Mouse (Mus musculus) E14TG2a.4 (cell line): ENCODE measurements around the gene Hdc.
"Not testable (repeated sequence)": the region's sequence is repeated elsewhere in the genome, so short reads cannot be mapped to it uniquely, and the experiment has no call there.

Source experiments
- H3K27me3 ChIP-seq: 2 replicates; pipeline ENCODE4 v1.6.1; 2014; ENCODE audit warnings: low read length, control low read depth; ENCODE audit not compliant: insufficient read depth
- H3K36me3 ChIP-seq: 2 replicates; pipeline ENCODE4 v1.6.1; 2014; ENCODE audit warnings: low read length, control low read depth; ENCODE audit not compliant: insufficient read depth
- H3K4me1 ChIP-seq: replicated peaks from 2 replicates; pipeline ENCODE4 v1.6.1; 2014; ENCODE audit warnings: low read depth, low read length, control low read depth
- H3K4me3 ChIP-seq: replicated peaks from 2 replicates; pipeline ENCODE4 v1.5.1; 2014; ENCODE audit warnings: mild to moderate bottlenecking, low read length
- H3K9me3 ChIP-seq: 2 replicates; pipeline ENCODE4 v1.6.1; 2014; ENCODE audit warnings: low read length, control low read depth
- CTCF ChIP-seq: conservative IDR thresholded peaks from 2 replicates; pipeline ENCODE4 v1.5.1; 2014; ENCODE audit warnings: low read length
- NANOG ChIP-seq: IDR thresholded peaks from 2 replicates; pipeline ENCODE4 v1.6.1; 2014; ENCODE audit warnings: borderline replicate concordance, low read length, mixed read lengths
- POU5F1 ChIP-seq: IDR thresholded peaks from 2 replicates; pipeline ENCODE4 v1.6.1; 2014; ENCODE audit warnings: low read length, borderline replicate concordance

Hdc gene

GRCm38 (mm10) chr2:126635939-126636823 lies 17.1 kb upstream of the Hdc start:
- peaks cover 53% of the 10 kb centered on the region for H3K36me3 ChIP-seq
- no peak overlapping the region for H3K4me3 ChIP-seq
- no peaks in the 10 kb centered on the region for H3K27me3 ChIP-seq
- peaks cover 6% of the 10 kb centered on the region for H3K4me1 ChIP-seq
- H3K9me3 ChIP-seq: no peaks in the 10 kb centered on the region
- TF ChIP-seq CTCF: no peak

GRCm38 (mm10) chr2:126633165-126633564 lies 14.1 kb upstream of the Hdc start:
- Histone ChIP-seq H3K9me3 (no peaks in the 10 kb centered on the region), H3K4me1 (peaks cover 15% of the 10 kb centered on the region), H3K4me3 (no peak overlapping the region), H3K36me3 (peaks cover 49% of the 10 kb centered on the region), H3K27me3 (no peaks in the 10 kb centered on the region)
- TF ChIP-seq CTCF: no peak
- no peak for TF ChIP-seq NANOG
- TF ChIP-seq POU5F1: no peak

DNA sequence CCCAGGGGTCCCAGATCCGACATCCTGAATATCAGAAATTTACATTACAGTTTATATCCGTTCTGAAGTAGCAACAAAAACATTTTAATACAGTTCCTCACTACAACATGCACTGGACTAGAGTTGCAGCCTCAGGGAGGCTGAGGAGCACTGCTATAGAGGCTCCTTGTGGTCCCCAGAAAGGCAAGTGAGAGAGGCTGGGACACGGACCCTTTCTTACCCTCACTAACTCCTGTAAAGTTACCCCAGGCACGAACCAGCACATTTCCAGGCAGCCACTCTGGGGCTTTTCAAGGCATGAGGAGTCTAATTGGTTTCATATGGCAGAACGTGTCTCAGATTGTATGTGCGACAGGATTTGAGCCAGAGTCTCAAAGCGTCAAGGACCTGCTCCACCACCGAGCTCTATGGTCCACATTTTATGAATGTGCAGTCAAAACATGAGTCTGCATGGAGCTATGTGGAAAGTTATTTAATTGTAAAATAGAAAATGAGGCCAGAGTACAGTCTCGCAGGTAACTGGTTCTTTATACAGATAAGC lies 9.4 kb upstream of the Hdc start:
- Histone ChIP-seq H3K4me1 (peaks cover 13% of the 10 kb centered on the region), H3K9me3 (no peaks in the 10 kb centered on the region), H3K36me3 (peaks cover 37% of the 10 kb centered on the region), H3K4me3 (no peak overlapping the region), H3K27me3 (no peaks in the 10 kb centered on the region)
- TF ChIP-seq CTCF (no peak), NANOG (no peak), POU5F1 (no peak)

DNA sequence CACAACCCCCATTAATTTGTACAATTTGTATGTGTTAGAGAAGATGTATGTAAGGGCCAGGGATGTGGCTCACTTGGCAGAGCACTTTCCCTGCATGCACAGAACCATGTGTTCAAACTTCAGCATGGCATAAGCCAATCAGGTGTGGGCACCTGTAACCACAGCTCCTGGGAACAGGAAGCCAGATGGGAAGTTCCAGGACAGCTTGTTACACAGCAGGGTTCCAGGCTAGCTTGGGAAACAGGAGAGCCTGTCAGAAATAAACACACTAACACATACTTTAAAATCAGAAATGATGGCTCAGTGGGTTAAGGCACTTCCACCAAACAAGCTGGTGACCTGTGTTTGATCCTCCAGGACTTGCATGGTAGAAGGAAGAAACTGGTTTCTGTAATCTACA lies 4.0 kb upstream of the Hdc start:
- Histone ChIP-seq H3K4me1 (peaks cover 23% of the 10 kb centered on the region), H3K9me3 (no peaks in the 10 kb centered on the region), H3K36me3 (peaks cover 7% of the 10 kb centered on the region), H3K4me3 (no peak overlapping the region), H3K27me3 (peaks cover 5% of the 10 kb centered on the region)
- TF ChIP-seq POU5F1 (no peak), CTCF (no peak), NANOG (no peak)

DNA sequence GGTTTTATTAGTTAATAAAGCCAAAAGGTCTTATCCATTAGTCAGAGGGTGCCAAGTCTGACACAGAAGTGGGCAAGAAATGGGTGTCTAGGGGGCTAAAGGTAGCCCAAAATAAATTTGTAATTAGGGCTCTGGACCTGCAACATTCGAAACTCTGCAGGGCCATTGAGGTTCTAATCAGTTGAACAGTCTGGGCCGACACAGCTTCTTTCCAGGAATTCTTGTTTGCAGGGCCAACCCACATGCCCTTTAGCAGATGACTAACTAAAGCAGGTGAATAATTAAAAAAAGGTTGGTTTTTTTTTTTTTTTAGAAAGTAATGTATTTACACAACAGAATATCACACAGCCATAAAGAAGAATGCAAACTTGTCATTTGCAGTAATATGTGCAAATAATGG lies 3.4 kb upstream of the Hdc start:
- Histone ChIP-seq H3K4me3 (no peak overlapping the region), H3K36me3 (peaks cover under 1% of the 10 kb centered on the region; the same call in 1 of the 2 replicates), H3K9me3 (no peaks in the 10 kb centered on the region), H3K4me1 (peaks cover 24% of the 10 kb centered on the region), H3K27me3 (peaks cover 5% of the 10 kb centered on the region)
- TF ChIP-seq NANOG: no peak
- no peak for TF ChIP-seq CTCF
- TF ChIP-seq POU5F1: no peak

DNA sequence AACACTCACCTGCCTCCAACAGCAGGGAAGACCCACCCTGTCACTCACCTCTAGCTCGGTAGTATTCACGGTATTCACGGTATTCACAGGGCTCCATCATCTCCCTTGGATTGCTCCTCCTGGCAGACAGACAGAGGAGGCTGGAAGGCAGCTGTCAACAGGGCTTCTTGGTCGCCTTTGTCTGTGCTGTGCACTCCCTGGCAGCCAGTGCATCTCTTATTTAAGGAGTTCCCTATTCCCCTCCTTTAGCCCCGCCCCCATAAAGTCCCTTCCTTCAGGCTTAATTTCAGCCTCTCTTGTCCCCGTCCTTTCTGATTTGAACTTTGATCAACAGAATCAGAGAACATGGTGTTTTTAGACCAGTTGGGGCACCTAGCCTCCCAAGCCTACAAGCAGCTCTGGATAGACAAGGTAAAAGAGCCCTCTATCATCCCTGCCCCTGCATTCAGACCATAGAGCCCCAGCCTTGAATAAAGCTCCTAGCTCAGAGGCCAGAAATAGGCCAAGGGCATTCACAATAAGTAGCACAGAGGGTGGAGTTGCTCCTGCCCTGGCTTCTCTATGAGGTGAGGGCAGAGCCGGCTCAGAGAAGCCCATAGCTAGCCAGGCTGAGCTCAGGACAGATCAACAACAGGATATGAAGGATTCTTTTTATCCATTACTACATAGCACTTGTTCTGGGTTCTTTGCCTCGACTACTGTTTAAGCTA lies 474 bp downstream of the Hdc start:
- TF ChIP-seq NANOG (no peak), POU5F1 (no peak), CTCF (no peak)
- Histone ChIP-seq H3K4me3 (peak overlapping the region; percentile 18; the same call in 1 of the 2 replicates), H3K9me3 (no peaks in the 10 kb centered on the region), H3K36me3 (no peaks in the 10 kb centered on the region), H3K27me3 (peaks cover 10% of the 10 kb centered on the region), H3K4me1 (peaks cover 20% of the 10 kb centered on the region)

- Histone ChIP-seq H3K9me3 (peaks cover under 1% of the 10 kb centered on the region; the same call in 1 of the 2 replicates), H3K4me3 (no peak overlapping the region), H3K27me3 (peaks cover 8% of the 10 kb centered on the region), H3K4me1 (peaks cover 20% of the 10 kb centered on the region), H3K36me3 (no peaks in the 10 kb centered on the region)
- TF ChIP-seq CTCF: no peak
Measured at GRCm38 (mm10) chr2:126615355-126615754, 3.7 kb downstream of the Hdc start.

- not testable (repeated sequence) for H3K9me3 ChIP-seq, H3K4me3 ChIP-seq, H3K36me3 ChIP-seq, H3K4me1 ChIP-seq
- peaks cover 13% of the 10 kb centered on the region for H3K27me3 ChIP-seq
Measured at GRCm38 (mm10) chr2:126609600-126609999, 9.5 kb downstream of the Hdc start.

DNA sequence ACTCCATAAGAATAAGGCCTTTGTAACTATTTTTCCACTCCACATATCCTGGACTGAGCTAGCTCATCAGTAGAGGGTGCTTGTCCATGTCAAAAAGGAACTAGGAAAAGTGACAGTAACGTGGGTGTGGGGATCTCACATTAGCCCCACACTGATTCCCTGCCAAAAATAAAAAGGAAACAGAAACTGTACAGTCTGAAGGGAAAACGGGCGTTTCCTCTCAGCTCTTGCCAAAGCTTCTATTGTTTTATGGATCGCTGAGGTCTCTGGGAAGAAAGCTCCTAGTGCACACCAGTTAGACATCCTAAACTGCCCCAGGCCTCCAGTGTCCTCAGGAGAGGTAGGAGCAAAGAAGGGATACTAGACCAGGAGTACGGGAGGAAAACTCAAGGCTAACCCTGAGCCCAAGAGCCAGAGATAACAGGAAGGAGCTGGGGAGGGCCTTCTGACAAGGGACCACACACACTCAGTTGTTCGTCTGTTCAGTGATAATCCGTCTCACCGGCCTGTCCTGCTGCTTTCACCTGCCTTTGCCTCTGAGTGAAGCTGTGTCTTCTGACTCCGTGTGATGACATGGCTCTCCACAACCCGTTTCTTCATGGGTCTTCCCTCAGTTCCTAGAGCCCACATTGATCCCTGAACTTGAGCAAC lies 11.4 kb downstream of the Hdc start:
- Histone ChIP-seq H3K36me3 (no peaks in the 10 kb centered on the region), H3K4me1 (peaks cover 9% of the 10 kb centered on the region), H3K9me3 (peaks cover 7% of the 10 kb centered on the region; the same call in 1 of the 2 replicates), H3K27me3 (peaks cover 15% of the 10 kb centered on the region), H3K4me3 (no peak overlapping the region)
- TF ChIP-seq POU5F1: no peak
- TF ChIP-seq NANOG: no peak
- no peak for TF ChIP-seq CTCF
